Mouse (Mus musculus) kidney, embryonic 16.5 days (tissue): Measurements from ENCODE around the gene Cd163l1. TPM values are rescaled to one million over a fixed set of nuclear protein-coding genes. Genes with fewer than 3 reads are reported as not detected.

ENCODE experiments used
- ATAC-seq: fragments of 200-750 bp; cut with Nextera tagmentation; 2 replicates; pipeline ENCODE4 v1.8.0; 2017; ENCODE audit warnings: moderate TSS enrichment; ENCODE audit not compliant: low FRiP score, low TSS enrichment
- H3K27ac ChIP-seq: fragments of 300-500 bp; sonication (generic); 2 replicates; pipeline ENCODE4 v1.5.1; 2014; ENCODE audit warnings: low read length
- H3K27me3 ChIP-seq: fragments of 300-500 bp; sonication (generic); 2 replicates; pipeline ENCODE4 v1.6.1; 2014; ENCODE audit warnings: low read length, control low read depth, mixed read lengths; ENCODE audit not compliant: insufficient read depth
- H3K36me3 ChIP-seq: fragments of 300-500 bp; sonication (generic); 2 replicates; pipeline ENCODE4 v1.6.1; 2014; ENCODE audit warnings: low read length, control low read depth, mixed read lengths; ENCODE audit not compliant: insufficient read depth
- H3K4me1 ChIP-seq: fragments of 300-500 bp; sonication (generic); 2 replicates; pipeline ENCODE4 v1.6.1; 2014; ENCODE audit warnings: low read length, control low read depth, mixed read lengths; ENCODE audit not compliant: insufficient read depth
- H3K4me2 ChIP-seq: fragments of 300-500 bp; sonication (generic); replicated peaks from 2 replicates; pipeline ENCODE4 v1.6.1; 2014; ENCODE audit warnings: low read depth, low read length
- H3K4me3 ChIP-seq: fragments of 300-500 bp; sonication (generic); 2 replicates; pipeline ENCODE4 v1.5.1; 2014; ENCODE audit warnings: mild to moderate bottlenecking, low read length
- H3K9ac ChIP-seq: fragments of 300-500 bp; sonication (generic); replicated peaks from 2 replicates; pipeline ENCODE4 v1.6.1; 2014; ENCODE audit warnings: low read length
- H3K9me3 ChIP-seq: fragments of 300-500 bp; sonication (generic); 2 replicates; pipeline ENCODE4 v1.6.1; 2016; ENCODE audit warnings: low read length, control low read depth
- WGBS: fragments of 180-500 bp; shearing (Covaris S2); extraction: QIAGEN DNeasy Blood & Tissue Kit; methylation state at CpG from one replicate; pipeline ENCODE4 v1.1.7; 2014; 5-methylcytosine and 5-hydroxymethylcytosine counted together
- polyA plus RNA-seq: library from polyadenylated mRNA; unstranded; fragments of >200 nt; fragmentation: Nextera tagmentation; extraction: Ambion mirVana; gene quantifications from 2 replicates; pipeline ENCODE4 v1.2.1, GENCODE M21; 2015

Gene Cd163l1
- polyA plus RNA-seq, 1 experiment from 2014 or later: 0.04 TPM

GRCm38 (mm10) chr7:140208677-140209076 lies 9.4 kb upstream of the Cd163l1 start:
- Histone ChIP-seq H3K9ac (no peak overlapping the region), H3K36me3 (no peaks in the 10 kb centered on the region), H3K27ac (no peak overlapping the region), H3K4me2 (no peak overlapping the region), H3K4me3 (no peak overlapping the region), H3K27me3 (no peaks in the 10 kb centered on the region), H3K4me1 (no peaks in the 10 kb centered on the region), H3K9me3 (no peaks in the 10 kb centered on the region)
- ATAC-seq: no peak
- 75% methylated on average over 3 of the region's 3 CpGs for WGBS

- WGBS: 75% methylated on average over 5 of the region's 5 CpGs
- H3K27ac ChIP-seq: no peak overlapping the region
- no peak overlapping the region for H3K4me2 ChIP-seq
- H3K36me3 ChIP-seq: no peaks in the 10 kb centered on the region
- no peaks in the 10 kb centered on the region for H3K4me1 ChIP-seq
- H3K27me3 ChIP-seq: no peaks in the 10 kb centered on the region
- no peak overlapping the region for H3K4me3 ChIP-seq
- no peak for ATAC-seq
- H3K9me3 ChIP-seq: no peaks in the 10 kb centered on the region
- no peak overlapping the region for H3K9ac ChIP-seq
Measured at GRCm38 (mm10) chr7:140213841-140214240, 4.2 kb upstream of the Cd163l1 start.

- no peak overlapping the region for H3K4me2 ChIP-seq
- no peaks in the 10 kb centered on the region for H3K9me3 ChIP-seq
- ATAC-seq: no peak
- 0% methylated on average over 1 of the region's 1 CpGs for WGBS
- no peak overlapping the region for H3K9ac ChIP-seq
- no peak overlapping the region for H3K4me3 ChIP-seq
- no peaks in the 10 kb centered on the region for H3K36me3 ChIP-seq
- no peak overlapping the region for H3K27ac ChIP-seq
- H3K27me3 ChIP-seq: no peaks in the 10 kb centered on the region
- no peaks in the 10 kb centered on the region for H3K4me1 ChIP-seq
Measured at GRCm38 (mm10) chr7:140219268-140219667, 1.2 kb downstream of the Cd163l1 start.

GRCm38 (mm10) chr7:140220375-140220774 lies 2.3 kb downstream of the Cd163l1 start:
- H3K4me3 ChIP-seq: no peak overlapping the region
- H3K27me3 ChIP-seq: no peaks in the 10 kb centered on the region
- no peaks in the 10 kb centered on the region for H3K9me3 ChIP-seq
- no peak for ATAC-seq
- H3K4me1 ChIP-seq: no peaks in the 10 kb centered on the region
- no peak overlapping the region for H3K9ac ChIP-seq
- no peak overlapping the region for H3K27ac ChIP-seq
- no peak overlapping the region for H3K4me2 ChIP-seq
- no peaks in the 10 kb centered on the region for H3K36me3 ChIP-seq
- WGBS: 83% methylated on average over 4 of the region's 4 CpGs

- WGBS: 81% methylated on average over 13 of the region's 13 CpGs
- Histone ChIP-seq H3K9me3 (no peaks in the 10 kb centered on the region), H3K27me3 (no peaks in the 10 kb centered on the region), H3K4me1 (no peaks in the 10 kb centered on the region), H3K4me3 (no peak overlapping the region), H3K9ac (no peak overlapping the region), H3K27ac (no peak overlapping the region), H3K4me2 (no peak overlapping the region), H3K36me3 (no peaks in the 10 kb centered on the region)
- ATAC-seq: no peak
Measured at GRCm38 (mm10) chr7:140224209-140224608, 6.1 kb downstream of the Cd163l1 start.

GRCm38 (mm10) chr7:140228476-140228875 lies 10.4 kb downstream of the Cd163l1 start:
- H3K9me3 ChIP-seq: no peaks in the 10 kb centered on the region
- 81% methylated on average over 13 of the region's 13 CpGs for WGBS
- H3K27ac ChIP-seq: no peak overlapping the region
- H3K36me3 ChIP-seq: no peaks in the 10 kb centered on the region
- no peaks in the 10 kb centered on the region for H3K27me3 ChIP-seq
- no peak for ATAC-seq
- no peaks in the 10 kb centered on the region for H3K4me1 ChIP-seq
- no peak overlapping the region for H3K4me3 ChIP-seq
- no peak overlapping the region for H3K9ac ChIP-seq
- H3K4me2 ChIP-seq: no peak overlapping the region

- 72% methylated on average over 2 of the region's 2 CpGs for WGBS
- H3K36me3 ChIP-seq: no peaks in the 10 kb centered on the region
- no peaks in the 10 kb centered on the region for H3K4me1 ChIP-seq
- no peak for ATAC-seq
- no peak overlapping the region for H3K4me3 ChIP-seq
- H3K9ac ChIP-seq: no peak overlapping the region
- no peaks in the 10 kb centered on the region for H3K27me3 ChIP-seq
- no peak overlapping the region for H3K27ac ChIP-seq
- H3K4me2 ChIP-seq: no peak overlapping the region
- H3K9me3 ChIP-seq: no peaks in the 10 kb centered on the region
Measured at GRCm38 (mm10) chr7:140231026-140231425, 13.0 kb downstream of the Cd163l1 start.

GRCm38 (mm10) chr7:140233696-140234095 lies 15.6 kb downstream of the Cd163l1 start:
- Histone ChIP-seq H3K4me2 (no peak overlapping the region), H3K36me3 (no peaks in the 10 kb centered on the region), H3K9me3 (no peaks in the 10 kb centered on the region), H3K27ac (no peak overlapping the region), H3K4me3 (no peak overlapping the region), H3K9ac (no peak overlapping the region), H3K4me1 (no peaks in the 10 kb centered on the region), H3K27me3 (no peaks in the 10 kb centered on the region)
- no peak for ATAC-seq
- 85% methylated on average over 3 of the region's 3 CpGs for WGBS

- WGBS: 78% methylated on average over 4 of the region's 4 CpGs
- Histone ChIP-seq H3K4me2 (no peak within 1 kb of the TSS), H3K9ac (no peak within 1 kb of the TSS), H3K4me3 (no peak within 1 kb of the TSS), H3K27me3 (no peaks in the 10 kb centered on the region), H3K27ac (no peak within 1 kb of the TSS), H3K36me3 (no peaks in the 10 kb centered on the region), H3K4me1 (no peaks in the 10 kb centered on the region), H3K9me3 (peaks cover 2% of the 10 kb centered on the region; the same call in 1 of the 2 replicates)
- no peak for ATAC-seq
Measured at GRCm38 (mm10) chr7:140247216-140247615, 29.1 kb downstream of the Cd163l1 start, which contains the start of gene 5830411N06Rik. Gene 5830411N06Rik (plus strand): TSS chr7:140247284.

GRCm38 (mm10) chr7:140253780-140254299 lies 35.8 kb downstream of the Cd163l1 start:
- Histone ChIP-seq H3K4me2 (no peak overlapping the region), H3K36me3 (no peaks in the 10 kb centered on the region), H3K9me3 (no peaks in the 10 kb centered on the region), H3K27ac (no peak overlapping the region), H3K4me1 (no peaks in the 10 kb centered on the region), H3K4me3 (no peak overlapping the region), H3K27me3 (no peaks in the 10 kb centered on the region), H3K9ac (no peak overlapping the region)
- 82% methylated on average over 7 of the region's 7 CpGs for WGBS
- no peak for ATAC-seq
